Mouse (Mus musculus) cerebellum, adult 2 months (tissue): ENCODE data around the gene Tdrd1.

ENCODE experiments used
- CTCF ChIP-seq: fragments of 200-500 bp; IDR thresholded peaks from 2 replicates; pipeline ENCODE4 v1.5.1; 2011; ENCODE audit warnings: low read depth, mild to moderate bottlenecking, control low read depth, low read length, moderate library complexity, borderline replicate concordance; ENCODE audit not compliant: insufficient read depth
- POLR2A ChIP-seq: fragments of 200-500 bp; IDR thresholded peaks from 2 replicates; pipeline ENCODE4 v1.6.1; 2011; ENCODE audit warnings: low read length, control low read depth, borderline replicate concordance; ENCODE audit not compliant: insufficient read depth

DNA sequence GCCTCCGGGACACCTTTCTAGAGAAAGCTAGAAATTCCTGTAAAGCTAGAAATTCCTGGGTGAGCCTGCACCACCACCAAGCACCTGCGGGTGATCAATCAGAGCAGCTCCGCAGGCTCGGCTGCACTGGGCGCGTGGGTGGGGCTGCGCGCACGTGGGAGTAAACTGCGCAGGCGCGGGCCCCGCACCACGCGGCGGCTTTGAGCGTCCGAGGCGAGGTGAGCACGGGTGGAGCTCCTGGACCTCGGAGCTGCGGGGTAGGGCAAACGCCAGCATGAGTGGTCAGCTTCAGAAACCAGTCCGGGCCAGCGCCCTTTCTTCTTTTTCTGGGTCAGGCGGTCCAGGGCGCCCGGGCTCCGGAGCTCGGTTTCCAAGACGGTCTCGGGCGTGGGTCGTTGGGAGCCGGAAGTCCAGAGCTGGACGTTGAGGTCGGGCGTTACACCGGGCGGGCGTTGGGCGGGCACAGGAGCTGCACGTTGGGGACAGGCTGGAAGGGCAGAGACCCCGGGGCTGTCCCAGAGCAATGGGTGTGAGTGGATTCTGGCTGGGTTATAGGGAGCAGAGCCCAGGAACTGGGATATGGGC, at the start of gene Tdrd1:
- TF ChIP-seq CTCF (no peak), POLR2A (no peak)
